ENCODE assay signal across 7 mouse cellular contexts in the genomic region with DNA sequence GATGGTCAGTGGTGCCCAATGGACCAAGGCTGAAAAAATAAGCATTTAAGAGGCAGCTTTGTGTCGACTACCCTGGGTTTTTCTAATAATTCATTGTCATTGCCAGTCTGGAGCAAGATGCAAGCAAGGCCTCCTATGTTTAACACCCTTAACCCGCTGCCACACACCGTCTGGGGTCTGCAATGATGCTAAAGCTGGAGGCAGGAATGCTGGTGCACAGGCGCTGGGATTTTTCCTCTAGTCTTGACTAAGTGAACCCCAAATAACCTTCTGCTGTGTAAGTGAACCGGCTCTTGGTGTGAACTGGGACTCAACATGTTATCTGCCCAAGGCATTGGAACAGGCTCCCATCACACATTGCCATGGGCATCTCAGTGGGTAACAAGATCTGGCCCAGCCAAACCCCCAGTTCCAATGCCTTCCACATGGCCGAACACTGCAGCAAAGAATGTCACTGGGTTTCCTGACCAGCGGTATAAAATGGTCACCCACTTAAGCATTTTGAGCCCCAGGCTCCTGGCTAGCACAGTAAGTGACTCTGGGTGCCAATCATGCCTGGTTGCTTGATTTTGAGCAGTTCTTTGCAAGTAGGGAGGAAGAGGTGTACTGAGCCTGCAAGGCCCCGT.
DNase-seq lines count a peak whose midpoint lies in the region; ATAC-seq and TF ChIP-seq lines count a peak whose summit lies in the region.

No protein-coding gene starts in this region.

- ATAC-seq in kidney, postnatal 0 days (replicated peaks; ENCODE audit: low FRiP score, low read depth) = no peak
- ATAC-seq in embryonic facial prominence, embryonic 13.5 days (ENCODE audit: insufficient number of reproducible peaks, insufficient read depth, low FRiP score, low TSS enrichment, low read depth) = no peak
- no peak for ATAC-seq in hindbrain, embryonic 16.5 days

- DNase-seq in kidney, postnatal 0 days (ENCODE audit: low spot score) = no peak
- DNase-seq in kidney, postnatal 14 days = no peak
- peak; percentile 22 for DNase-seq in retina, embryonic 14.5 days (ENCODE audit: low spot score)
- no peak for DNase-seq in spleen, postnatal 36 days (ENCODE audit: low spot score in 2 of 2)
- DNase-seq in layer of hippocampus, postnatal 36 days = no peak

- peak overlapping the region; percentile 33 for H3K27ac ChIP-seq in kidney, postnatal 0 days
- H3K27ac ChIP-seq in embryonic facial prominence, embryonic 13.5 days = peak overlapping the region; percentile 94
- H3K27ac ChIP-seq in hindbrain, embryonic 16.5 days (ENCODE audit: low read depth, low read length) = peak overlapping the region; percentile 87

- no peak overlapping the region for H3K9ac ChIP-seq in kidney, postnatal 0 days (ENCODE audit: low read depth, low read length)
- no peak overlapping the region; the same call in 1 of the 2 replicates for H3K9ac ChIP-seq in embryonic facial prominence, embryonic 13.5 days
- H3K9ac ChIP-seq in hindbrain, embryonic 16.5 days (ENCODE audit: low read depth, low read length) = no peak overlapping the region

- H3K9me3 ChIP-seq in kidney, postnatal 0 days (replicated peaks; ENCODE audit: low read length) = no peaks in the 10 kb centered on the region
- no peaks in the 10 kb centered on the region for H3K9me3 ChIP-seq in embryonic facial prominence, embryonic 13.5 days
- H3K9me3 ChIP-seq in hindbrain, embryonic 16.5 days (ENCODE audit: control insufficient read depth, low read length) = no peaks in the 10 kb centered on the region

- TF ChIP-seq CTCF in kidney, postnatal 0 days (IDR thresholded peaks at IDR 0.05; ENCODE audit: low read depth) = no peak

- H3K4me3 ChIP-seq in kidney, postnatal 0 days (replicated peaks; ENCODE audit: low read depth, low read length) = no peak overlapping the region
- no peak overlapping the region for H3K4me3 ChIP-seq in embryonic facial prominence, embryonic 13.5 days
- no peak overlapping the region for H3K4me3 ChIP-seq in hindbrain, embryonic 16.5 days (ENCODE audit: low read length)

- H3K4me2 ChIP-seq in kidney, postnatal 0 days (ENCODE audit: low read length) = no peak overlapping the region
- H3K4me2 ChIP-seq in embryonic facial prominence, embryonic 13.5 days = peak overlapping the region; percentile 29
- no peak overlapping the region for H3K4me2 ChIP-seq in hindbrain, embryonic 16.5 days (ENCODE audit: low read length)

- peaks cover 31% of the 10 kb centered on the region for H3K4me1 ChIP-seq in kidney, postnatal 0 days (replicated peaks; ENCODE audit: insufficient read depth, low read length)
- H3K4me1 ChIP-seq in embryonic facial prominence, embryonic 13.5 days = peaks cover 61% of the 10 kb centered on the region
- peaks cover 38% of the 10 kb centered on the region for H3K4me1 ChIP-seq in hindbrain, embryonic 16.5 days (ENCODE audit: control insufficient read depth, insufficient read depth, low read depth, low read length)

- no peaks in the 10 kb centered on the region for H3K36me3 ChIP-seq in kidney, postnatal 0 days (ENCODE audit: insufficient read depth, low read length)
- H3K36me3 ChIP-seq in embryonic facial prominence, embryonic 13.5 days = no peaks in the 10 kb centered on the region
- no peaks in the 10 kb centered on the region for H3K36me3 ChIP-seq in hindbrain, embryonic 16.5 days (ENCODE audit: control insufficient read depth, insufficient read depth, low read length)

- 41% methylated on average over 8 of the region's 8 CpGs for WGBS in kidney, postnatal 0 days
- WGBS in embryonic facial prominence, embryonic 13.5 days = 23% methylated on average over 8 of the region's 8 CpGs
- 44% methylated on average over 8 of the region's 8 CpGs for WGBS in hindbrain, embryonic 16.5 days

- no peaks in the 10 kb centered on the region for H3K27me3 ChIP-seq in kidney, postnatal 0 days (ENCODE audit: insufficient read depth, low read length)
- H3K27me3 ChIP-seq in embryonic facial prominence, embryonic 13.5 days = no peaks in the 10 kb centered on the region
- H3K27me3 ChIP-seq in hindbrain, embryonic 16.5 days (replicated peaks; ENCODE audit: control insufficient read depth, insufficient read depth, low read length) = no peaks in the 10 kb centered on the region

Comparison
In these comparisons a context has a peak if more than half of its experiments do, and no peak if none do; other contexts are left out.
1. H3K27ac ChIP-seq: peak in every context shown above with its lines; median percentile 94 in embryonic facial prominence, embryonic 13.5 days; 87 in hindbrain, embryonic 16.5 days; 33 in kidney, postnatal 0 days.